Mouse (Mus musculus): ENCODE measurements around the gene Art4.
"Not testable (repeated sequence)": the region's sequence is repeated elsewhere in the genome, so short reads cannot be mapped to it uniquely, and the experiment has no call there.

The Art4 gene

GRCm38 (mm10) chr6:136857186-136857872 lies at the start of gene Art4:
TSS of gene Art4 (minus strand) at chr6:136857733.
- DNase-seq (ENCODE audit: low read depth): no peak

- no peak for DNase-seq (ENCODE audit: low read depth)
Observed at GRCm38 (mm10) chr6:136906937-136907293, 49.4 kb upstream of the Art4 start.

GRCm38 (mm10) chr6:136906283-136906936 lies 48.9 kb upstream of the Art4 start:
- DNase-seq (ENCODE audit: low read depth): no peak

DNA sequence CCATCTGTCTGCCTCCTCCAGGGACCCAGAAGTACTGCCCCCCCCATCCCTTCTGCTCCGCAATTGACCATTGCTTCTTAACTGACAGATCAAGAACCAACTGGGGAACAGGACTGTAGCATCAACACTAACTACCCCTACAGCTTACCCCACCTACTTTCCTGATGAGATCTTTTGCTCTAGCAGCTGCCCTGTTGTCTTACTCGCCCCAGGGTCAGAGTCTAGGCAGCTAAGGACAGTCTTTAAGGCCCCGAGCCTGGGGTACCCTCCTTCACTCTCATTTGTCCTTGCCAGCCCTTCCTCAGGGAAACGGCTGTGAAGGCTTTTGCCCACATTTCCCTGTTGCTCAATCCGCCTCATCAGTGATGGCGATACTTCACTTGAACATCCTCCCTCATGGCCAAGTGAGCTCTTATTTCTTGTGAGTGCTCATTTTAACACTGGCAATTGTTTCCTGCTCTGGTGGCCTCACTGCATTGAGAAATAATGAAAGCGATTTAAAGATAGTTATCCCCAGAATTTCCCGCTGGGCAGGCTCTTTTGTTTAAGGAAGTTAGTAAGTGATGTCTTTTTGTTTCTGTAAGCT lies 46.4 kb upstream of the Art4 start:
- peak; percentile 36 for DNase-seq (ENCODE audit: low read depth)

DNA sequence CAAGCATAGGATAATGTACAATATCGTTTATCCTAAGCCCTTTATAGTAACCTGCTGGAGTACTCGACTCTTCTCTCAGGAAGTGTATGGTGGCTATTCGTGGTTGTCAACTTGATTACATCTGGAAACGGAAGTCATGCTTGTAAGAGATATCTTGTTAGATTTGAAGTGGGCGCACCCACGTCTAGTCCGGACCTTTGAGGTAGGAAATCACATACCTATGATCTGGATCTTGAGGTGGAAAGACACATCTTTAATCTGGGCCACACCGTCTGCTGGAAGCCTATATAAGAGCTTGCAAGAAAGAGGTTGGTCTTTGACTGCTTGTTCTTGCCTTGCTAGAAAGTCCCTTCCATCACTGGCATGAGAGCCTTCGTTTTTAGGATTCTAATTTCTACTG lies 45.0 kb upstream of the Art4 start:
- no peak for DNase-seq (ENCODE audit: low read depth)

- peak; percentile 54 for DNase-seq (ENCODE audit: low read depth)
Observed at GRCm38 (mm10) chr6:136901010-136901409, 43.5 kb upstream of the Art4 start.

DNA sequence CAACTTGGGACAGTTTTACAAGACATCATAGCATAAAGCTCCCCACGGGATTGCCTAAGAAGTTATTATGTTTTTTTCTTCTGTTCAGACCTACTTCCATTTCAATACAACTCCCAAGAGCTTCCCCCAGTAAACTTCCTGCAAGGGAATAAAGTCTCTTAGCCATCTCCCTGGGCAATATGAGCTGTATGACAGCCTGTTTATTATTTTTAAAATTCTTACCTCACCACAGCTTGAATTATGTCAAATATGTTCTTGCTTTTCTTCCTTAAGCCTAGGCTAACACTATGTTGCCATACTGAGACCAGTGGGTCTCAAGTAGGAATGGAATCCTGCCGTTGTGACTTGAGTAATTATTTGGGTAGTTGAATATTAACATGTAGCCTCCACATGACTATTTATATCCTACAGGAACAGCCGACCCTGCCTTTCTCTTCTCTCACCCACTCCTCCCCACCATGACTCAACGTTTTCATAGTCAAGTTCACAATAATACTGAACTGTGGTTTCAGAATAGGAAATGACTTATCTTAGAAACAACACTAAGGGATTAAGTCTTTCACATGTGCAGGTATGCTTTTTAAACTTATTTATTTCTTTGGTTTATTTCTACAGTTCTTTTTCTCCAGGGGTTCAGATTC lies 43.0 kb upstream of the Art4 start:
- DNase-seq (ENCODE audit: low read depth): peak; percentile 80

DNA sequence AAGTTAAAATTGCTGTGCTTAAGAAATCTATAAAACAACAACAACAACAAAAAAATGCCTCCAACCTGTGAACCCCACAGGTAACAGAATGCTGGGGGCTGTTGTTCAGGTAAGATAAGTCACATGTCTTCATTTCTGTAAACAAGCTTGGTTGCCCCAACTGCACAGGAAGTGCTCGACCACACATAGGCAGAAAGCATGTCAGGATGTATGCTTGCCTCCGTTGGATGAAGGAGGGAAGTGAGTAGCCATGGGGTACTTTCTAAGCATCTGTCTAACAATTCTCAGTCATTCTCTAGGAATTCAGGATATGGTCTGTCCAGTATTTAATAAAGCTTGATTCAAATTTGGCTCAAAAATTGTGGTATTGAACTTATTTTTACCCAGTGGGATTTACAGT lies 41.4 kb upstream of the Art4 start:
- no peak for DNase-seq (ENCODE audit: low read depth)

DNA sequence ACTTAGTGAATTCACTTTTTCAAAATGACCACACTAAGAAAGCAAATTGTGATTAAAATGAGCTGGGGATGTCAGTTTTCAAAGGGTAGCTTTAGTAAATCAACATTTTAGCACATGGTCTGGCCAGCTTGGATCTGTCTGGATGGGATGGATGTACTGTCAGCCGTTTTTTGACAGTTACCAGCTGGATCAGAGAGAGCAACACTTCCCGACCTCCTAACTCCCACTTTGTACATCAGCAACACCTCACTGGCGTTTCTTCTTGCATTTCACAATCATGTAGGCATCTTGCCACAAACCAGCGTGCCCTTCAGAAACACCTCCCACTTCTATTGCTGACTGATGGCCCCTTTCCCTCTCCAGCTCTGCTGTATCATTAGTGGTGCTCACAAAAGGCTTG lies 40.7 kb upstream of the Art4 start:
- no peak for DNase-seq (ENCODE audit: low read depth)

GRCm38 (mm10) chr6:136897789-136898188 lies 40.3 kb upstream of the Art4 start:
- DNase-seq (ENCODE audit: low read depth): peak; percentile 76

DNA sequence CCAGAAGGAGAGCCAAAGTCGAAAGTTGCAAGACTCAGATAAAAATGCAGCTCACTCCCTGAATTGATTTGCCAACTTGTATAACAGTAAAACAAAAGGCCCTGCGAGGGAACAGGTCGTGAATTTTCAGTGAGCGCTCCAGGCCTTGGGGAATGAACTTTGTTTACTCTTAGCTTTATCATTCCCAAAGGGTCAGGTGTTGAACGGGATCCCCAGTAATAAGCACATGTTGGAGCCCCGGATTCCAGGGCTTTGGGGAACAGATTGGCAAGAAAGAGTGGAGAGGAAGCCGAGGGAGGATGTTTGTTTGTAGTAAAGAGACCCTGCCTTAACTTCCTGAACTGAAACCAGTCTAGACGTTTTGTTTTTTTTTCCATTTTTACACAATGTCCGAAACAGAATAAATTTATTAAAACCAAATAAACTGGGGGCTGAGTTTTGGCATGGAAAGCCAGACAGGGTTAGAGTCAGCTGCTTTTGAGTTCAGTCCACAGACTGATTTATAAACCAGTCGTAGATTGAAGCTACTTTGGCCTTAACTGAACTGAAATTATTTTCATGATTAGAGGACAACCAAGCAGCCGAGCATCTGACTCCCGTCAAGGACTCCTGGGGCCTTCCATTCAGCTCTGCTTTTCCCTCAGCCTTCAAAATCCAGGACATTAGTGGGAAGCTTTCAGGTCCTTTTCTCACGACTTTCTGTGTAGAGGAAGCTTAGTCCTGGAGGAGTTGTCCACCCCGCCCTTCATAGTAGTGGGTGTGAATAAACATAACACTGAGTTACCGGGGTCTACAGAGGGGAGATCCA lies 37.2 kb upstream of the Art4 start:
- DNase-seq (ENCODE audit: low read depth): no peak

DNA sequence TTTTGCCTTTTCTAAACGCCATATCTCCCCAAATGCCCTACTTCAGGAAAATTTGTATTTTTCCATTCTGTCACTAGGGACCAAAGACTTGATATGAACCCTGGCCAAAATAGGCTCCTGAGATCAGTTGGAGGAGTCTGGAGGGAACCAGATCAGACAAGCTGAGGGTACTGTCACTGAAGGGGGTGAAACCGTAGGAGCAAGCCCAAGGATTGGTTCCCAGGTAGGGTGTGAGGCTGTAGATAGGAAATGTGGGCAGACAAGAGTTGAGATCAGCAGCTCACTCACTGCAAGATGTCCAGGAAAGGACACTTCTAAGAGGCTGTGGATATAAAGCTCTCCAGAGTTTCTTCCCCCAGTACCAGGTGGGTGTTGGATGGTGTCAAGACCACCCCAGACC lies 34.5 kb upstream of the Art4 start:
- DNase-seq (ENCODE audit: low read depth): no peak

DNA sequence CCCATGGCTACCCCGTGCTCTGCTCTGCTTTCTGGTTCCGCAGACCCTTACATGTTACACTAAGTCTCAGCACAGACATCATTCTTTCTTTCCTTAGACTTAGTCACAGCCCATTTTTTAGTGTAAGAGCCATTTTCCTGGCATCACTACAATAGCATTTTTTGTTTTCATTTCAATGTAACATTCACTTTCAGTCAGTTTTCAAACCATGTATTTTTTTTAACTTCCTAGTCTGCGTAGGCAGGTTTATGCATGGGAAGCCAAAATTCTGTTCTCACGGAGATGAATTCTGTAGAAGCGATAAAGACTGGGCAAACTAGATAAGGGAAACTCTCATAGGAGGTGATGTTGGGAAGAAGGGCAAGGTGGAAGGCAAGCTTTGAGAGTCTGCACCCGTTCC lies 32.0 kb upstream of the Art4 start:
- DNase-seq (ENCODE audit: low read depth): no peak

- DNase-seq (ENCODE audit: low read depth): no peak
Observed at GRCm38 (mm10) chr6:136889067-136889466, 31.5 kb upstream of the Art4 start.

DNA sequence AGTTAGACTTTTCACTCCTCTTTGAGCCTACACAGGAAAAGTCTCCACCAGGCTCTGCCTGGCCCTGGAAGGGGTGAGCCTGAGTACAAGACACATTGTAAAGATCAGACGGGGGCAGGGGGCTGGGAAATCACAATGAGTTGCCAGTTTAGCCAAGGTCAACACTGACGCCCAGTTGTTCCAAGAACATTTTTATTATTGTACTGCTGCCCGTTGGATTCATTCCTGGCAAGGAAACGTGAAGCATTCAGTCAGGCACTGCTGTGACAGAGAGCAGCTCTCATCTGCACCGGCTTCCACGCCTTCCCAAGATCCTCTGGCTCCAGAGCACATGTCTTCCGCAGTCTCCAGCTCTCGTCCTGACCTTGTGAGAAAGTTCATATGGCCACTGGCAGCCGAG lies 30.3 kb upstream of the Art4 start:
- DNase-seq (ENCODE audit: low read depth): peak; percentile 45

- not testable (repeated sequence) for DNase-seq (ENCODE audit: low read depth)
Observed at GRCm38 (mm10) chr6:136884766-136885165, 27.2 kb upstream of the Art4 start.

DNA sequence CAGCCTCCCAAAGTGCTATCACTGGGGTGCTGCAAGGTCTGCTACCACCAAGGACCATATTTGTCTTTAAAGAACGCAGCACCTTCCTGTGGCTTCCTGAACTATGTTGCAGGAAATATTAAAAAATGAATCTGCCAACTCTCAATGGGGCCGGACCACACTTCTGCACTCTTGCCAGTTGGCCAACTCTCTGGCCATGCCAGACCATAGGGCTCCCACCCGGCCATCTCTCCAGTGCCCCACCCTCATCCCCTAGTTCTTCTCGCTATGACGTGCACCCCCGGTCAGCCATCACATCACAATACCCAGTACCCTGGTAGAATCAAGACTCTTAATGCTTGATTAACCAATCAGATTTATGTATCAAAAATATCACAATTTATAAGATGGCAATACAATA lies 26.4 kb upstream of the Art4 start:
- DNase-seq (ENCODE audit: low read depth): no peak

GRCm38 (mm10) chr6:136883431-136883915 lies 25.9 kb upstream of the Art4 start:
- no peak for DNase-seq (ENCODE audit: low read depth)

DNA sequence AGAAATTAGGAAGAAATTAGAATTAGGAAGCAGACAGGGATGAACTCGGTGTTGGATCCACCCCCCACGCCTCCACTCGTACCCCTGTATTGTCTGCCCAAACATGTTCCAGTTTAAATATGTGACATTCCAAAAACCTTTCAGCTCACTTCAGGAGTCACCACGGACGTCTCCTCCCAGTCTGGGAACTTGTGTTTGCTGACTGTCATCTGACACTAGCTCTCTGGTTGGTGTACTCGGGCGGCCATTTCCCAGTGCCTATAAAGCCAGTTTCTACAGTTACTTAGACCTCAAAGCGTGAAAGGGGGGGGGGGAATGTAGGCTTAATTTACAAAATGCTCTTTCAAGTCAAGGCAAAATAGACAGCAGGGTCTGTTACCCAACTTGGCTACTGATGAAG lies 24.1 kb upstream of the Art4 start:
- no peak for DNase-seq (ENCODE audit: low read depth)

- peak; percentile 91 for DNase-seq (ENCODE audit: low read depth)
Observed at GRCm38 (mm10) chr6:136875670-136876069, 18.1 kb upstream of the Art4 start, which contains the start of gene Mgp. TSS of gene Mgp (minus strand) at chr6:136875823.

- peak; percentile 61 for DNase-seq (ENCODE audit: low read depth)
Observed at GRCm38 (mm10) chr6:136874599-136874998, 17.1 kb upstream of the Art4 start.

DNA sequence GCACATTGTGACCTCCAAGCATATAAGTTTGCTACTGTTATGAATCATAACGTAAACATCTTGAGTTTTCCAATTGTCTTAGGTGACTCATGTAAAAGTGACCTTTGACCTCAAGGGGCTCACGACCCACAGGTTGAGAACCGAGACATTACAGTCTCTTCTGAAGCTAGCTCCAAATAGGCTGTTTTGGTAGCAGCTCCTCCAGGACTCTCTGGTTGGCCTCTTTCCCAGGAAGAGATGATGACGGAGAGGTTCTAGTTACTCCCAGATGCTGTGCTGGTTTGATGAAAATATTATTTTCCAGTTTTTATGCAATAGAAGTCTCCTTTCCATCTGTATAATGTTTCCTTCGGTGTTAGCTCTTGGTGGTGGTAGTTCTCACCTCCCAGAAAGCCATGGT lies 11.4 kb upstream of the Art4 start:
- DNase-seq (ENCODE audit: low read depth): peak; percentile 62

Measured in NIH3T3 (cell line).